Mouse (Mus musculus) stomach, embryonic 16.5 days (tissue): ENCODE measurements around the gene Fmo3. TPM values are rescaled to one million over a fixed set of nuclear protein-coding genes. Genes with fewer than 3 reads are reported as not detected.
A peak's percentile ranks its signal among the peaks of the same experiment; 100 is the strongest.

ENCODE experiments used
- ATAC-seq: fragments of 200-750 bp; cut with Nextera tagmentation; 2 replicates; pipeline ENCODE4 v1.8.0; 2017; ENCODE audit warnings: moderate number of reproducible peaks, moderate TSS enrichment; ENCODE audit not compliant: insufficient read depth, low FRiP score
- H3K27ac ChIP-seq: fragments of 300-500 bp; sonication (generic); 2 replicates; pipeline ENCODE4 v1.5.1; 2014; ENCODE audit warnings: low read length
- H3K27me3 ChIP-seq: fragments of 300-500 bp; sonication (generic); 2 replicates; pipeline ENCODE4 v1.6.1; 2014; ENCODE audit warnings: low read length, control low read depth, mixed read lengths; ENCODE audit not compliant: control insufficient read depth, insufficient read depth
- H3K36me3 ChIP-seq: fragments of 300-500 bp; sonication (generic); 2 replicates; pipeline ENCODE4 v1.6.1; 2014; ENCODE audit warnings: low read length; ENCODE audit not compliant: control insufficient read depth, insufficient read depth
- H3K4me1 ChIP-seq: fragments of 300-500 bp; sonication (generic); 2 replicates; pipeline ENCODE4 v1.6.1; 2014; ENCODE audit warnings: low read length, control low read depth, mixed read lengths; ENCODE audit not compliant: control insufficient read depth, insufficient read depth
- H3K4me2 ChIP-seq: fragments of 300-500 bp; sonication (generic); 2 replicates; pipeline ENCODE4 v1.6.1; 2014; ENCODE audit warnings: low read depth, low read length, mixed read lengths
- H3K4me3 ChIP-seq: fragments of 300-500 bp; sonication (generic); replicated peaks from 2 replicates; pipeline ENCODE4 v1.5.1; 2014; ENCODE audit warnings: mild to moderate bottlenecking, low read length
- H3K9ac ChIP-seq: fragments of 300-500 bp; sonication (generic); 2 replicates; pipeline ENCODE4 v1.6.1; 2014; ENCODE audit warnings: low read length
- H3K9me3 ChIP-seq: fragments of 300-500 bp; sonication (generic); replicated peaks from 2 replicates; pipeline ENCODE4 v1.6.1; 2016; ENCODE audit warnings: low read length, control low read depth; ENCODE audit not compliant: control insufficient read depth
- WGBS: fragments of 180-500 bp; shearing (Covaris S2); extraction: QIAGEN DNeasy Blood & Tissue Kit; methylation state at CpG from one replicate; pipeline ENCODE4 v1.1.7; 2014; 5-methylcytosine and 5-hydroxymethylcytosine counted together
- polyA plus RNA-seq: library from polyadenylated mRNA; unstranded; fragments of >200 nt; fragmentation: Nextera tagmentation; extraction: Ambion mirVana; gene quantifications from 2 replicates; pipeline ENCODE4 v1.2.1, GENCODE M21; 2015

Fmo3 gene
- polyA plus RNA-seq, 1 experiment from 2014 or later: 0.06 TPM

DNA sequence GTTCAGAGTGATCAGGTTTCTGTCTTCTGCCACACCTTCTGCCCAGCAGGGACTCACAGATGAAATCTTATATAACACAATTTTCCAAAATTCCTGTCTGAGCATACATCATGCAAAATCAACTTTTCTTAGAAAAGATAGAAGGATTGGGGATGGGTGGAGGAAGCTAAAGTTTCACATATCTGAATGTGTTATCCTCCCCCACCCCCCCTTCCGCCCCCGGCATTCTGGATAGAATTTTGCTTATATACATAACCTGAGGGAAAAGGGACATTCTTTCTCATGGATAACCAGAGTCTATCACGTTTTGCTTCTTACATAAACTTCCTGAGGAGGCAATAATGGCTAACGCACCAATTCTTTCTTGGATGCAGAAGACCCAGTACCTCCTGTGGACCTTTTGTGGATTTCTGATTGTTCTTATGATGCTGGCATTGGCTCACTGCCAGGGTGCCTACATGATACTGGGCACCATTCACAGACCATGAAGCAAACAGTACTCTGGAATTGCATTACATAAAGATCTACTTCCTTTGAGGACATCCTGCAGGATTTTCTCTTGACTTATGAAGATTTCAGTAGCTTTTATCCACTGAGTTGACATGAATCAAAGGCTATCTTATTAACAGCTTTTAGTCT, 49.8 kb downstream of the Fmo3 start:
- no peaks in the 10 kb centered on the region for H3K9me3 ChIP-seq
- 75% methylated on average over 4 of the region's 4 CpGs for WGBS
- H3K27ac ChIP-seq: no peak overlapping the region
- no peak for ATAC-seq
- no peaks in the 10 kb centered on the region for H3K36me3 ChIP-seq
- no peak overlapping the region for H3K4me2 ChIP-seq
- H3K4me1 ChIP-seq: peaks cover 5% of the 10 kb centered on the region
- H3K4me3 ChIP-seq: no peak overlapping the region
- H3K9ac ChIP-seq: no peak overlapping the region
- no peaks in the 10 kb centered on the region for H3K27me3 ChIP-seq

GRCm38 (mm10) chr1:162932386-162932785, 51.9 kb downstream of the Fmo3 start:
- Histone ChIP-seq H3K4me3 (no peak overlapping the region), H3K4me2 (no peak overlapping the region), H3K9me3 (no peaks in the 10 kb centered on the region), H3K4me1 (peaks cover 5% of the 10 kb centered on the region), H3K9ac (no peak overlapping the region), H3K27me3 (no peaks in the 10 kb centered on the region), H3K36me3 (no peaks in the 10 kb centered on the region), H3K27ac (no peak overlapping the region)
- no peak for ATAC-seq
- WGBS: 66% methylated on average over 4 of the region's 4 CpGs

GRCm38 (mm10) chr1:162931880-162932279, 52.4 kb downstream of the Fmo3 start:
- 65% methylated on average over 5 of the region's 5 CpGs for WGBS
- no peaks in the 10 kb centered on the region for H3K9me3 ChIP-seq
- no peak for ATAC-seq
- H3K4me1 ChIP-seq: peaks cover 5% of the 10 kb centered on the region
- no peak overlapping the region for H3K4me2 ChIP-seq
- H3K9ac ChIP-seq: no peak overlapping the region
- H3K36me3 ChIP-seq: no peaks in the 10 kb centered on the region
- no peak overlapping the region for H3K4me3 ChIP-seq
- no peaks in the 10 kb centered on the region for H3K27me3 ChIP-seq
- peak overlapping the region; percentile 46; the same call in 1 of the 2 replicates for H3K27ac ChIP-seq

GRCm38 (mm10) chr1:162931310-162931875, 52.9 kb downstream of the Fmo3 start:
- Histone ChIP-seq H3K27me3 (no peaks in the 10 kb centered on the region), H3K36me3 (no peaks in the 10 kb centered on the region), H3K9me3 (no peaks in the 10 kb centered on the region), H3K4me2 (no peak overlapping the region), H3K27ac (peak overlapping the region; percentile 46; the same call in 1 of the 2 replicates), H3K4me3 (no peak overlapping the region), H3K4me1 (peaks cover 5% of the 10 kb centered on the region), H3K9ac (no peak overlapping the region)
- 47% methylated on average over 4 of the region's 4 CpGs for WGBS
- no peak for ATAC-seq

- Histone ChIP-seq H3K9ac (no peak overlapping the region), H3K9me3 (no peaks in the 10 kb centered on the region), H3K27me3 (no peaks in the 10 kb centered on the region), H3K4me3 (no peak overlapping the region), H3K36me3 (no peaks in the 10 kb centered on the region), H3K4me1 (peaks cover 5% of the 10 kb centered on the region), H3K27ac (no peak overlapping the region), H3K4me2 (no peak overlapping the region)
- WGBS: 63% methylated on average over 2 of the region's 2 CpGs
- no peak for ATAC-seq
Measured at GRCm38 (mm10) chr1:162930631-162931030, 53.7 kb downstream of the Fmo3 start.

DNA sequence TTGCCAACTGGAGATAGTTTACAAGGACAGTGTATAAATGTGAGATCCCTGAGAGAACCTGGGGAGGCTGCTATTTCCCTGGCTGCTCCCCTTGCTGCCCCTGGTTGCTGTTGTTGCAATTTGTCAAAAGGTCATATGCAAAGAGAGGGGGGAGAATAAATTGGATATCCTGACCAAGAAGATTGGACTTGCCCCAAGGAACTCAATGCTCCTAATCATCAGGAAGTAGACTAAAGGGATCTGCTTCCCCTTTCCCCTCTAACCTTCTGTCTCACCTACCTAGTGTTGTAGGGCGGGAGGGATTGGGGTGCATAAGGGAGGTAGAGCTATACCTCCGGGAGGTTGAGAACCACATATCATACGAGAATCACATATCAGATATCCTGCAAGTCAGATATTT, 55.2 kb downstream of the Fmo3 start:
- Histone ChIP-seq H3K4me1 (peaks cover 5% of the 10 kb centered on the region), H3K27me3 (no peaks in the 10 kb centered on the region), H3K36me3 (no peaks in the 10 kb centered on the region), H3K4me2 (no peak overlapping the region), H3K9me3 (no peaks in the 10 kb centered on the region), H3K4me3 (no peak overlapping the region), H3K9ac (no peak overlapping the region), H3K27ac (no peak overlapping the region)
- ATAC-seq: no peak
- WGBS: 82% methylated on average over 3 of the region's 3 CpGs

- Histone ChIP-seq H3K36me3 (no peaks in the 10 kb centered on the region), H3K27me3 (no peaks in the 10 kb centered on the region), H3K4me1 (no peaks in the 10 kb centered on the region), H3K9ac (no peak overlapping the region), H3K4me2 (no peak overlapping the region), H3K4me3 (no peak overlapping the region), H3K9me3 (no peaks in the 10 kb centered on the region), H3K27ac (no peak overlapping the region)
- ATAC-seq: no peak
- 81% methylated on average over 1 of the region's 1 CpGs for WGBS
Measured at GRCm38 (mm10) chr1:162925121-162925520, 59.2 kb downstream of the Fmo3 start.

DNA sequence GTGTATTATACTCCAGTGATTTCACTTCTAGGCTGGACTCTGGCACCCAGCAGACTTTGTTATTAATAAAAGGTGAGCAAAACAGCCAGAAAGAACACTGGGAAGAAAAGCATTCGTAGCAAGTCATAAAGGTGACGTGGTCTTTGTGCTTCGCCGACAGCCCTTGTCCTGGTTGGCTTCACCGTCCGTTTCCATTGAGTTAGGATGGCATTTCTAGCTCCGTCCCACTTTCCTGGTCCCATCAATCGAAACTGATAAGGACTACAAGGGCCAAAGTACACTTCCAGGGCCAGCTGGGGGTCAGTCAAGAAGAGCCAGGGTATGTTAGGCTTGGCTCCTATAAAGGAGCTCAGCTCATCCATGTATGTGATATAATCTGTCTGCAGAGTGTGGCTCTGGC, 67.7 kb downstream of the Fmo3 start:
- WGBS: 63% methylated on average over 8 of the region's 8 CpGs
- Histone ChIP-seq H3K36me3 (no peaks in the 10 kb centered on the region), H3K4me1 (no peaks in the 10 kb centered on the region), H3K27ac (no peak overlapping the region), H3K4me2 (no peak overlapping the region), H3K27me3 (no peaks in the 10 kb centered on the region), H3K9me3 (no peaks in the 10 kb centered on the region), H3K4me3 (no peak overlapping the region), H3K9ac (no peak overlapping the region)
- no peak for ATAC-seq

GRCm38 (mm10) chr1:162914932-162915556, 69.3 kb downstream of the Fmo3 start:
- Histone ChIP-seq H3K9ac (no peak overlapping the region), H3K4me2 (no peak overlapping the region), H3K9me3 (no peaks in the 10 kb centered on the region), H3K36me3 (no peaks in the 10 kb centered on the region), H3K27me3 (no peaks in the 10 kb centered on the region), H3K27ac (no peak overlapping the region), H3K4me1 (no peaks in the 10 kb centered on the region), H3K4me3 (no peak overlapping the region)
- no peak for ATAC-seq
- 65% methylated on average over 4 of the region's 4 CpGs for WGBS
